Comparison of ENCODE assay signal across 23 mouse cellular contexts in the genomic region with DNA sequence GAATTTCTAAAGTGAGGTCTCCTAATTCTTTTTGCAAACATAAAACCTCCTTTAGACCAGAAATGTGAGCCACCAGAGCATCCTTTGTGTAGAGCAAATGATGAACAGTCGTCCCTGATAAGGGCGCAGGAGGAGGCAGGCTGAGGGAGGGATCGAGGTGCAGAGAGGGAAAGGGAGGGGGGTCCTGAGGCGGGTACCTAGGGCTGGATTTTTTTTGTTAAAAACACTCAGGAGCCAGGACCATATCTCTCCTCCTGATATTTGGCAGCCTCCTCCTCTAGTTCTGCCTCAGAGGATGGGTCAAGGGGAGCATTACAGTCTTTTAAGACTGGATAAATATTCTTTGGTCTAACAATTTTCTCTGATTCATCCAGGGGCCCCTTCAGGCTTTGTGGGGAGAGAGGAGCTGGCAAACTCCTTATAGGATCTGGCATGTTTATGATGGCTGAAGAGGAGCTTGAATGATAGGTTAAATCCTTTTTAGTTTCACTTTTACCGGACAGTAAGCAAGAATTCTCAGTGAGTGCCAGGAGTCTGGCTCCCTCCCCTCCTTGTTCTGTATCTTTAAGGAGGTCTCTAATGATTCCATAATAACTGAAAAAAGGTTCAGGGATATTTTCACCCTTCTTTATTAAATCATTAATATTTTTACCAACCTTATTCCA. TPM values are rescaled to one million over a fixed set of nuclear protein-coding genes. Genes with fewer than 3 reads are reported as not detected.
A peak's percentile ranks its signal among the peaks of the same experiment; 100 is the strongest.
DNase-seq lines count a peak whose midpoint lies in the region; ATAC-seq and TF ChIP-seq lines count a peak whose summit lies in the region.
"Had no signal": no experiment of that assay in that cellular context is flagged by ENCODE, and none has a peak within 500 bp of the region (broad histone marks: within the 10 kb centered on the region; RNA-seq: fewer than 3 reads in every experiment).

No protein-coding gene starts in this region.

- H3K27me3 ChIP-seq in erythroblast, embryonic 14.5 days (ENCODE audit: control insufficient read depth) = no peaks in the 10 kb centered on the region
- no peaks in the 10 kb centered on the region for H3K27me3 ChIP-seq in kidney, embryonic 15.5 days
- H3K27me3 ChIP-seq in C2C12 (ENCODE audit: control insufficient read depth, insufficient read depth, insufficient read length) = no peaks in the 10 kb centered on the region
- H3K27me3 ChIP-seq: midbrain, embryonic 13.5 days had no signal

- no peak for TF ChIP-seq CTCF in C2C12 (IDR thresholded peaks at IDR 0.05; ENCODE audit: control insufficient read depth, insufficient read depth, insufficient read length)

- peak overlapping the region; percentile 62 for H3ac ChIP-seq in C2C12 (ENCODE audit: control insufficient read depth, insufficient read length, low read depth)

- H3K79me3 ChIP-seq in C2C12 (ENCODE audit: low read depth) = no peaks in the 10 kb centered on the region

- no peaks in the 10 kb centered on the region for H3K36me3 ChIP-seq in erythroblast, embryonic 14.5 days (ENCODE audit: control insufficient read depth)
- no peaks in the 10 kb centered on the region for H3K36me3 ChIP-seq in kidney, embryonic 15.5 days
- H3K36me3 ChIP-seq in C2C12 (ENCODE audit: control insufficient read depth, insufficient read depth) = no peaks in the 10 kb centered on the region
- H3K36me3 ChIP-seq: embryonic facial prominence, embryonic 10.5 days; forebrain, embryonic 10.5 days; hindbrain, embryonic 10.5 days; midbrain, embryonic 13.5 days had no signal

- H3K4me1 ChIP-seq in erythroblast, embryonic 14.5 days (ENCODE audit: control insufficient read depth) = no peaks in the 10 kb centered on the region
- H3K4me1 ChIP-seq in kidney, embryonic 15.5 days = no peaks in the 10 kb centered on the region
- H3K4me1 ChIP-seq: embryonic facial prominence, embryonic 10.5 days; forebrain, embryonic 10.5 days; hindbrain, embryonic 10.5 days; midbrain, embryonic 13.5 days had no signal

- peak overlapping the region; percentile 36 for H3K4me2 ChIP-seq in kidney, embryonic 15.5 days
- H3K4me2 ChIP-seq: midbrain, embryonic 13.5 days had no signal

- no peaks in the 10 kb centered on the region for H3K79me2 ChIP-seq in C2C12 (ENCODE audit: control insufficient read depth, insufficient read depth)

- DNase-seq in kidney, postnatal 14 days = no peak
- peak; percentile 8 for DNase-seq in adrenal gland, postnatal 25 days
- no peak for DNase-seq in spleen, adult 18-20 months
- no peak for DNase-seq in ovary, postnatal 10 days (ENCODE audit: low spot score)
- DNase-seq: lung, postnatal 14 days; right cerebral cortex, postnatal 4 days; thymus, postnatal 14 days had no signal

- no peak for ATAC-seq in erythroblast, adult 5-6 weeks (replicated peaks; ENCODE audit: low FRiP score, poor library complexity, severe bottlenecking)
- no peak for ATAC-seq in kidney, embryonic 15.5 days (replicated peaks; ENCODE audit: low FRiP score)
- ATAC-seq: midbrain, embryonic 13.5 days had no signal

- H3K9me3 ChIP-seq in erythroblast, embryonic 14.5 days (ENCODE audit: control insufficient read depth, low read length) = no peaks in the 10 kb centered on the region
- H3K9me3 ChIP-seq in kidney, embryonic 15.5 days (replicated peaks) = no peaks in the 10 kb centered on the region
- H3K9me3 ChIP-seq: hindbrain, embryonic 10.5 days had no signal

- WGBS in kidney, embryonic 15.5 days = 43% methylated on average over 5 of the region's 5 CpGs

- no peak overlapping the region for H3K27ac ChIP-seq in kidney, embryonic 15.5 days
- H3K27ac ChIP-seq: embryonic facial prominence, embryonic 10.5 days; forebrain, embryonic 10.5 days; hindbrain, embryonic 10.5 days; layer of hippocampus, adult 2 months; midbrain, embryonic 13.5 days had no signal

- no peak overlapping the region for H3K9ac ChIP-seq in kidney, embryonic 15.5 days
- H3K9ac ChIP-seq: midbrain, embryonic 13.5 days had no signal

- peak overlapping the region; percentile 9 for H3K4me3 ChIP-seq in erythroblast, embryonic 14.5 days (replicated peaks)
- H3K4me3 ChIP-seq in kidney, embryonic 15.5 days (replicated peaks) = peak overlapping the region; percentile 27
- peak overlapping the region; percentile 34 for H3K4me3 ChIP-seq in C2C12 (ENCODE audit: insufficient read depth, poor library complexity, severe bottlenecking)
- H3K4me3 ChIP-seq: embryonic facial prominence, embryonic 10.5 days; forebrain, embryonic 10.5 days; hindbrain, embryonic 10.5 days; layer of hippocampus, adult 2 months; midbrain, embryonic 13.5 days had no signal

TF ChIP-seq in C2C12, 6 proteins besides CTCF, POLR2A, EP300 and RAD21:
- TF ChIP-seq FOSL1 (IDR thresholded peaks at IDR 0.05; ENCODE audit: insufficient read depth, low read length, poor library complexity, severe bottlenecking) (no peak), CEBPB (IDR thresholded peaks at IDR 0.05; ENCODE audit: low read depth) (no peak), MYOD1 (IDR thresholded peaks at IDR 0.05; ENCODE audit: control insufficient read depth, insufficient read length, low read depth) (no peak), MYOG (IDR thresholded peaks at IDR 0.05; ENCODE audit: control insufficient read depth, extremely low read depth, insufficient read length) (no peak), USF1 (IDR thresholded peaks at IDR 0.05; ENCODE audit: low read depth) (no peak), MAX (IDR thresholded peaks at IDR 0.05) (no peak)

RNA-seq across cellular contexts. Expression of a gene that starts 30.5 kb away (rescaled TPM):
- not detected in 2 replicates for polyA plus RNA-seq in erythroblast, embryonic 14.5 days (2012)
- not detected in 2 replicates for total RNA-seq in erythroblast, adult 5-6 weeks (2015; ENCODE audit: low replicate concordance)
- total RNA-seq in erythroblast, adult 5-6 weeks (2017; ENCODE audit: low replicate concordance) = not detected in 2 replicates
- not detected in 2 replicates for polyA plus RNA-seq in kidney, embryonic 15.5 days (2015; fragmentation: Nextera tagmentation; extraction: Ambion mirVana)
- not detected for polyA plus RNA-seq in C2C12 (2012; fragmentation: generic; extraction: Trizol)
- not detected in 2 replicates for total RNA-seq in adrenal gland, postnatal 25 days (2021)
- total RNA-seq: gastrocnemius, postnatal 4 days; layer of hippocampus, adult 2 months; left cerebral cortex, adult 8-10 months had no signal
- polyA plus RNA-seq: embryonic facial prominence, embryonic 10.5 days; forebrain, embryonic 10.5 days; frontal cortex, adult 2 months; hindbrain, embryonic 10.5 days; intestine, embryonic 14.5 days; limb, embryonic 14.5 days; midbrain, embryonic 13.5 days; neural tube, embryonic 11.5 days; stomach, embryonic 14.5 days had no signal
